Mouse (Mus musculus) erythroblast, adult 5-6 weeks (primary cell): ENCODE data around the gene Fmnl2. TPM values are rescaled to one million over a fixed set of nuclear protein-coding genes. Genes with fewer than 3 reads are reported as not detected.

Experiments
- ATAC-seq: replicated peaks from 2 replicates; pipeline ENCODE4 v1.8.0; 2016; ENCODE audit warnings: moderate number of reproducible peaks, mild to moderate bottlenecking, moderate TSS enrichment, inconsistent platforms; ENCODE audit not compliant: poor library complexity, low FRiP score, severe bottlenecking
- total RNA-seq, 2 experiments: library from RNA; stranded (forward) in 1 of 2; stranded (reverse) in 1 of 2; fragments of 150-400 nt in 1 of 2; fragments of 200-764, 138-1000 nt in 1 of 2; gene quantifications; 2 replicates each; pipeline versions ENCODE4 v1.2.3 to v1.2.4; 2015 to 2017; ENCODE audit warnings: low replicate concordance in 2 of 2

Gene Fmnl2
- total RNA-seq, 2 experiments from 2014 or later: 2.1 to 3.1 TPM

DNA sequence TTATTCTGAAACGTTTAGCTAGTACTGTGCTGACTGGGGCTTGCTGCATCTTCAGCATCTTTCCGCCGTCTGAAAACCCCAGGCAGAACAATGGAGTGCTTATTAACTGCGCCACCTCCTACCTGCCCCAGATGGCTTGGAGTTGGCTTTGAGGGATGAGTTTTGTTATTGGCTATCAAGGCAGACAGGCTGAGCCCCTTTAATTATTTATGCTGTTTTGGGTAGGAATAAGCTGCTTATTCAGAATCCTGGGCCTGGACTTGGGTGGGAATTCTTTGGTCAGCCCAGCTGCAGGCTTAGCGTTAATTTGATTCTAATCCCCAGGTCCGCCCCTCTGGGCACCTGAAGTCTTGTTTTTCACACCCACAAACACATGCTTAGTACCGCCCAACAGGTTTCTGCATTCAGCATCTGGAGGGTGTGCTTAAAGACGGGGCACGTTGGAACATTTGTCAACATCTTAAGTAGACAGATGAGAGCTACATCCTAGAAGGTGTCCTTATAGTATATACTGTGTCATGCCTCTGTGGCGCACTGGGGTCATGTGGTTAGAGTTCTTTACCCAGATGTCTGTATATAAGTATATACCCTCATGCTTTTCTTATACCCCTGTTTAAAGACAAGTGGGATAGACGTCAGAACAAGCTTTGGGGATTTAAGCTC, 89.0 kb downstream of the Fmnl2 start:
- no peak for ATAC-seq

DNA sequence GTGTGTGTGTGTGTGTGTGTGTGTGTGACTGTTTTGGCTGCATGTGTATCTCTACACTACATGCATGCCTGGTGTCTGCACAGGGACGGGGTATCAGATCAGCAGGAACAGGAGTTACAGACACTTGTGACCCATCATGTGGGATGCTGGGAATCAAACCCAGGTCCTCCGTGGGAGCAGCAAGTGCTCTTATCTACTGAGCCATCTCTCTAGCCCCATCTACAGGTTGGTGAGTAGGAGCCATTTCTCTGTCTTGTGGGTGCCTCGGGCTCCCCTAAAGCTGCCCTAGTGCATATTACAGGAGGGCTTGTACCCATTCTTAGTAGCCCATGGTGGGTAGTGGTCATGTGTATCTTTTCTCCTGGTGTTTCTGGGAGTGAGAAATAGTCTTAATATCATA, 90.7 kb downstream of the Fmnl2 start:
- no peak for ATAC-seq

- no peak for ATAC-seq
These were observed 91.9 kb downstream of the Fmnl2 start for GRCm38 (mm10) chr2:52949556-52949955.

DNA sequence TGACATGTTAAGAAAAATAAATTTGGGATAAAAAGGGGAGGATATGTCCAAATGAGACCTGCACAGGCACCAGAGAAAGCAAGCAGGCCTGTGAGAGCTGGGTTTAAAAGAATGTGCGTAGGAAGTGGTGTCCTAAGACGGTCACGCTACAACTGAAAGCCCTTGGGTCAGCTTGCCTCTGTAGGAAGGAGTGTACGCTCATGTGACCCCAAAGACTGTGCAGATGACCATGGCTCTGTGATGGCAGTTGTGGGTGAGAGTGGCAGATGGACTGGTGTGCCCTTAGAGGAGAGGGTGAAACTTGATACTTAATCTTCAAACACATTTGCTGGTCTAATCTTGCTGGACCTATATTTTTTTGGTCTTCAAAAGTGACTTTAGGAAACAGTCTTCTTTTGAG, 92.6 kb downstream of the Fmnl2 start:
- ATAC-seq: no peak

DNA sequence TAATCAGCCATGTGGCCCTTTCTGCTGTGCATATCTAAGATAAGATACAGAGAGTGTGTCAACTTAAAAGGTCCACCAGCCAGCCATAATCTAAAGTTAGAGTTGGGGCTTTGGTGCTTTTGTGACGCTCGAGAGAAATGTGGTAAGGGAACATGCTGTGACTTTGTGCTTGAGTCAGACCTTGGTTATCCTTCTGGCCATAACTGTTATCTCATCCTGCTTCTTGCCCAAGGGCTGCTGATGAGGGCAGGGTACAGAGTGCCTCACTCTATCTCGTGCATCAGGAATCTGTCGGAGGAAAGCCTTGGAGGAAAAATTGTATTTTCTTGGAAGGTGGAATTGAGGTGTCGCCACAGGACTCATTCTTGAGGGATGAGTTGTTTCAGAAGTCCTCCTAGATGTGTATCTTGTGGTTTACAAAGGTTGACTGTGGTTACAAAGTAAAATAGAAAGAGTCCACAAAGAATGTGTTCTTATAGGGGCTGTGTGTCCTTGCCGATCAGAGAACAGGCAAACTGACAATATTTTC, 94.6 kb downstream of the Fmnl2 start:
- ATAC-seq: no peak

DNA sequence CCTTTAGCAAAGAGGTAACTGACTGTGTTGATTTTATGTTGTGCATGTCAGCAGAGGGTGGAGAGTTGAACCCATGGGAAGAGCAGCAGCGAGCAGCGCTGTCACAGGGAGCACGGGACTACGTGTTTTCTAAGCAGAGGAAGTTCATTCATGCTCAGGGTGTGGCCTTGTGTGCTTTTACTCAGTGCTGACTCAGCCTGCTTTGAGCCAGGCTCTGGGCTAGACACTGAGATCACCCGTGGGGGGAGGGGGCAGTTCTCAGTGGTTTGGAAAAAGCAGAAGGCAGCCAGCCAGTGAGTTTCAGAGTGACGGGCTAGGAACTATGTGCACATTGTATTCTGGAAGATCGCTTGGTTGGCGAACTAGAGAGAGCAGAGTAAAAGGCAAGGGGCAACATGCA, 97.4 kb downstream of the Fmnl2 start:
- ATAC-seq: no peak

DNA sequence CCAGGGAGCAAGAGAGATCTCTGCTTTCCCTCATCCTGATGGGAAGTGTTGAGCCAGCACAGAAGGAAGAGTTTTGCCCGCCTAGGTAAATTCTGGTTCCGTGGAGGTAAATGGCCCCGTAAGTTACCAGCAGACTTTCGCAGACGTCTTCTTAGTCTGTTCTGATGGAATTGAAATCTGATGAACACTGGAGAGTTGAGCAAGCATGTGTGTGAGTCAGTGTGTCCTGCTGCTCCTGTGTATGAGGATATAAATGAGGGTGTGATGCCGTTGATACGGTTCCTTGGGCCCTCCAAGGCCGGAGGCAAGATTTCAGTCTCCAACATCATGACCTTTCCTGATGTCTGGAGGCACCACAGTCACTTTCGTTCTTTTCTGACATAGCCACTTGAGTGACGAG, 98.2 kb downstream of the Fmnl2 start:
- ATAC-seq: no peak

GRCm38 (mm10) chr2:52957771-52958534, 100.3 kb downstream of the Fmnl2 start:
- ATAC-seq: no peak

DNA sequence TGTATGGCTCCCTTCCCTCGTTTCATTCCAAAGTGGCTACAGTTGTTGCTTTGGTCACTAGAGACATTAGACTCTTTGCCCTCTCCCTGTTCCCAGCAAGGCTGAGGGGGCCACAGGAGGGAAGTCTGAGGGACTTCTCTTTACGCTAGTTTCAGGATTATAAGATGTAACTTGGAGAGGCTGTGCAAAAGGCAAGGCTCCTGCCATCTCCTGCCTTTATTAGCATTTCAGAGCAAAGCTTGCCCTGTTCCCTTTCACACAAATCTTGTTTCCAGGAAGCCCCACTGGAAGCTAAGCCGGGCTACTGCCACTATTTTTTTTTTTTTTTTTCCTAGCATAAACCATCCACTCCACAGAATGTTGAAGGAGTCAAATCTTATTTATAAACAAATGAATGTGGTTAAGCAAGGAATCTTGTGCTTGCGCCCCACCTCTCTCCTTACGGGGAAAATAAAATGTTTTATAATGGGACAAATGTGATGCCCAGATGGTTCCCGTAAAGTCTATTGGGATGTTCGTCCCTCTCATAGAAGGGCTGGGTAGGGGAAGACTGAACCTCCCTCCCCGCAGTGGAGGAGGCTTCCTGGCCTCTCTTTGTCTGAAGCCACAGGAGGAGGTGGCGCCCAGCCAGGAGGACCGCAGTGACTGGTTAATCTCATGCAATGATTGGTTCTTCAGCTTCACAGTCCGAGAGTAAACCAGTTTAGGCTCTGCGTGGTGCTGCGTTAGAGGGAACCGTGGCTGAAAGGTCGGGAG, 101.1 kb downstream of the Fmnl2 start:
- ATAC-seq: no peak

- no peak for ATAC-seq
These were observed 101.6 kb downstream of the Fmnl2 start for GRCm38 (mm10) chr2:52959291-52959621.

GRCm38 (mm10) chr2:52959982-52960381, 102.3 kb downstream of the Fmnl2 start:
- ATAC-seq: no peak

DNA sequence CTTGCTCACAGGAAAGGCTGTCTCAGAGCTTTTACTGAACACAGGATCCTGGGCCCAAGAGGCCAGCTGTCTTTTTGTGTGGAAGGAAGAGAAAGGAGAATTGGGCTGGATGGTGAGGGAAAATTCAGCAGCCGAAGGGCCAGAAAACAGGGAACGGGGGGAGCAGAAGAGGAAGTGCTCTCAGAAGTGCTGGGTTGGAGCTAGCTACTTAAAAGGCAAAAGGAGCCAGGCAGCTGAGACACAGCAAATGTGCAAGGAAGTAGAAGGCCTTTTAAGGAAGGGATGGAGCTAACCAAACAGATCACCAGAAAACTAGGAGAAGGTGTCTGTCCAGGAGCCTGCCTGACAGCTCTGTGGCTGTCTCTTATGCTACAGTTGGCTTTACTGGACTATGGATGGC, 103.0 kb downstream of the Fmnl2 start:
- no peak for ATAC-seq

GRCm38 (mm10) chr2:52963439-52963838, 105.8 kb downstream of the Fmnl2 start:
- ATAC-seq: no peak

DNA sequence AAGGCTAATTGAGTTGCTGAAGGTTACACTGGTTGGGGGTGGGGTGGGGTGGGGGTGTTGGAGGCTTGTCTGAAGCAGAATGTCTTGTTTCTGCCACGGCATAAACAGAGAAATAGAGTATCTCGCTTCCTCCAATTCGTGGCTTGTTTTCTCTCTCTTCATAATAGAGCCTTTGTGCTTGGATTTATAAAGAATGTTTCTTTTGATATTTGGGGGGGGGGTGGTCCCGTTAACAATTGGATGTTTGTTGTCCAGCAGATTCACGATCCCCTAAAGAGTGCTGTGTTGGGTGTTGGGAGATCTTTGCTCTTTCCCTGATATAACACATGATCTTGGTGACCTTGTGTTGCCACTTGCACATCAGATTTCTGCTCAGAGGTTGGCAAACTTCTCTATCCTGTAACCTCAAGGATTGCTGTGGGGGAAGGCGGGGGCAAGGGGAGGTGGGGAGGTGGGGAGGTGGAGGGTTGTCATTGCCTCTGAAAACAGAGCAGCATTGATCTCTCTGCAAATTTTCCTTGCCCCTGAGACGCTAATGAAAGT, 106.8 kb downstream of the Fmnl2 start:
- ATAC-seq: no peak

DNA sequence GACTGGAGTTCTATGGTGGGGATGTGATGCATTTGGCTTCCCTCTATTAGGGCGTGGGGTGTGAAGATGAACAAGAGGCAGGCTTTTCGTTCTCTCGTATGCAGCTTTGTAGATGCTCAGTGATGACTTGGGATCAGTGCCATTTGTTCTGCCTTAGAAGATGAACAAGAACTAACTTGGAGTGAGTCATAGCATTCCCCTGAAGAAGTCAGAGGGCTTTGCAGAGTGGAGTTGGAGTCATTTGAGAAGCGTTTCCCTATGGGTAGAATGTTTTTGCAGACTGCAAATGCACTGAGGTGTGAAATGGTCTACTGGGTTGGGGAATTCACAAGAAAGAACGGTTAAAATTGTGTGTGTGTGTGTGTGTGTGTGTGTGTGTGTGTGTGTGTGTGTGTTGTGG, 108.6 kb downstream of the Fmnl2 start:
- no peak for ATAC-seq

- ATAC-seq: no peak
These were observed 109.3 kb downstream of the Fmnl2 start for GRCm38 (mm10) chr2:52966820-52967460.

DNA sequence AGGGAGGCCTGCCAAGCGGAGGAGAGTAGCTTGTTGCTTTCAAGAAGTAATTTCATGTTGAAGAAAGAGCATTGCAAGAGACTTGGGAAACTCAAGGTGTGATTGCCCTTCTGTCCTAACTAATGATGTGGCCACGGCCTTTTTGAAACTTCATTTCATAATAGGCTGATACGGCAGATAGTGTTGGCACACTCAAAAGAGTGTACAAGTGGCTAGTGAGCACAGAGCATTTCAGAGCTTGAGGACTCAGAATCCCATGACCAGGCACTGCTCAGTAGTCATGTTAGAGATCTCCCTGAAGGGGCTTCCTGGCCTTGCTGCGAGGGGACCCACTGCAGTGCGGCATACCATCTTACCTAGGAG, 109.8 kb downstream of the Fmnl2 start:
- no peak for ATAC-seq

DNA sequence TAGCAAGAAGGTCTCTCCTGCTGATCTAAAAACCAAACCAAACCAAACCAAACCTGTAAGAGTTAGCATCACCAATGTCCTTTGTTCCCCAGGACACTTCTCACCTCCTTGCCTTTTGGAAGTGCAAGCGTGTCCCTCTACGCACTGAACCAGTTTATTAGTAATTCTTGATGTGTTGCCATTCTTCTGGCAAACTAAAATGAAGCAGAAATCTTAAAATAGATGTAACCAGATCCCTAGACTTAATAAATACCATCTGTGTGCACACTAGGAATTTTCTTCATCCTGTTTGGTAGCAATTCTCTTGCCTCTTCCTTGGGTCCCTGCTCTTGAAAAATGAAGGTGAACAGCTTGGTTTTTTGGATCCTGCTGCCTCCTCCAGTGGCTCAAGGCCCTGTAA, 111.2 kb downstream of the Fmnl2 start:
- no peak for ATAC-seq

DNA sequence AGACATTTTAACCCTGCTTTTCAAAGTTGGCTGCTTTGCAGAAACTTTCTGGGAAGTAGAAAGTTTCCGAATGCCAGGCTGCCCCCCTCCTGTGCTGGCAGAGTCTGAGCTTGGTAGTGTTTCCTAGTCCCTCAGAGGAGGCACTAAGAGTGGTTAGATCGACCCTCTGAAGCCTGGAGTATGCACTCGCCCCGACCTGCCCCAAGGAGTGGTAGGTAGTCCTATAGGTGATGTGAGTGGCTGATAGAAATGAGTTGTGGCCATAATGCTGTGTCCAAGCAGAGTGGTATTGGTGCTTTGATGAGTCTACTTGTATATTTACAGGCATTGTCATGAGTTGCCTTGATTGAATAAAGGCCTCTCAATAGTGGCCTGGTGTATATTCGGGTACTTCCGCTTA, 116.4 kb downstream of the Fmnl2 start:
- no peak for ATAC-seq

DNA sequence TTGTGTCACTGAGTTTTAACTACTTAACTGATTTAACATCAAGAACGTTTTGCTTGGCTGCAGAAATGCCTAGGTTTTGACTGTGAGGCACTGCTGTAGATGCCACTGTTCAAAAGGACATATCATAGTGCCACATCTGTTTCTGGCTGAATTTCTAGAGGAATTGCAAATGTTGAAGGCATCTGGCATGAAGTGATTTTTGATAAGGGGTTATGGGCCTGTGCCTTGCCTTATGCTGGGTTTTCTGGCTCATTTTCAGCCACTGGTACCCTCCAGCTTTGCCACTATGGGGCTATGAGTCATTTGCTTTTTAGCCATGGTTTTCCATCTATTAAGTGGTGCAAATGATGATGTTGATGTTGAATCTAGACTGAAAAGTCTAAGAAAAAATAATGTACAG, 117.1 kb downstream of the Fmnl2 start:
- no peak for ATAC-seq
